Mouse (Mus musculus): Measurements from ENCODE around the gene Medag.

DNA sequence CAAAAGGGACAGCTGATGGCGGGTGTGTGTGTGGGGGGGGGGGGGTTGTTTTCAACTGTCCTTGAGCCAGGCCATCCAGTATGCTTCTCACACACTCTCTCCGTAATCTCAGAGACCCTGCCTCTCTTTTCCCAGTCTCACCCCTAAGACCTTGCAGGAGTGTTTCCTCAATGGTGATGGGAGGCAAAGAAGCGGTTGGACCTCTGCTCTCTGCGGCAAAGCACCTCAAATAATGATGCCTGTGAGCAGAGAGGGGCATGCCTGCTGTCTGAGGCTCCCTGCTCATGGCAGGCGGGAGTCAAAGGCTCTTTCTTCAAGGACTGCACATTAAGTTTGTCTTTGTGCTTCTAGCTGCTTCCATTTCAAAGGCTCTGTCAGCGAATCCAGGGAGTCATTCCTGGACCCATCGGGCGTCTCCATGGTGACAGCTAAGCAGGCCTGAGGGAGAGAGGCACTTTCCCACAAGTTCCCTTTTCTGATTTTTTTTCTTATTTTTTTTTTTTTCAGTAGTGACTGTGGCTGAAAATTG lies 31.1 kb upstream of the Medag start:
- TF ChIP-seq GATA1 (IDR thresholded peaks at IDR 0.05; ENCODE audit: low read length) (no peak), TAL1 (IDR thresholded peaks at IDR 0.05; ENCODE audit: low read length) (no peak)

All from erythroblast, embryonic 14.5 days (primary cell).